Mouse (Mus musculus) embryonic facial prominence, embryonic 10.5 days (tissue): ENCODE results near the gene Eif4e2. TPM values are rescaled to one million over a fixed set of nuclear protein-coding genes. Genes with fewer than 3 reads are reported as not detected.

Source experiments
- DNase-seq: peaks from one replicate; pipeline ENCODE4 v3.0.0-alpha.2; 2017; ENCODE audit warnings: low spot score
- H3K27ac ChIP-seq: fragments of 300-500 bp; sonication (generic); replicated peaks from 2 replicates; pipeline ENCODE4 v1.5.1; 2016; ENCODE audit warnings: mild to moderate bottlenecking
- H3K27me3 ChIP-seq: fragments of 300-500 bp; sonication (generic); replicated peaks from 2 replicates; pipeline ENCODE4 v1.6.1; 2016; ENCODE audit warnings: low read depth, mild to moderate bottlenecking; ENCODE audit not compliant: poor library complexity, severe bottlenecking
- H3K36me3 ChIP-seq: fragments of 300-500 bp; sonication (generic); replicated peaks from 2 replicates; pipeline ENCODE4 v1.6.1; 2016; ENCODE audit warnings: mild to moderate bottlenecking, moderate library complexity
- H3K4me1 ChIP-seq: fragments of 300-500 bp; sonication (generic); 2 replicates; pipeline ENCODE4 v1.6.1; 2016
- H3K4me3 ChIP-seq: fragments of 300-500 bp; sonication (generic); 2 replicates; pipeline ENCODE4 v1.5.1; 2016; ENCODE audit warnings: mild to moderate bottlenecking, moderate library complexity
- H3K9me3 ChIP-seq: fragments of 300-500 bp; sonication (generic); 2 replicates; pipeline ENCODE4 v1.6.1; 2016; ENCODE audit warnings: mild to moderate bottlenecking
- WGBS: fragments of 180-500 bp; shearing (Covaris S2); methylation state at CpG from one replicate; pipeline ENCODE4 v1.1.7; 2016; 5-methylcytosine and 5-hydroxymethylcytosine counted together
- polyA plus RNA-seq: library from polyadenylated mRNA; unstranded; fragments of >200 nt; fragmentation: Nextera tagmentation; extraction: Ambion mirVana; gene quantifications from 2 replicates; pipeline ENCODE4 v1.2.1, GENCODE M21; 2016

The Eif4e2 gene
- polyA plus RNA-seq, 1 experiment from 2014 or later = 185 TPM

- Histone ChIP-seq H3K9me3 (no peaks in the 10 kb centered on the region), H3K27me3 (no peaks in the 10 kb centered on the region), H3K4me1 (peaks cover 7% of the 10 kb centered on the region), H3K4me3 (peak overlapping the region; percentile 13), H3K36me3 (no peaks in the 10 kb centered on the region), H3K27ac (no peak overlapping the region)
- DNase-seq = peak; percentile 89
- WGBS = 27% methylated on average over 22 of the region's 22 CpGs
These were observed 32.5 kb downstream of the Eif4e2 start for GRCm38 (mm10) chr1:87245929-87246815.

- H3K27me3 ChIP-seq = peaks cover 6% of the 10 kb centered on the region; the same call in 1 of the 2 replicates
- H3K36me3 ChIP-seq = no peaks in the 10 kb centered on the region
- no peaks in the 10 kb centered on the region for H3K9me3 ChIP-seq
- WGBS = 57% methylated on average over 5 of the region's 5 CpGs
- H3K4me1 ChIP-seq = no peaks in the 10 kb centered on the region
- no peak overlapping the region for H3K27ac ChIP-seq
- H3K4me3 ChIP-seq = no peak overlapping the region
- peak; percentile 24 for DNase-seq
These were observed 38.4 kb downstream of the Eif4e2 start for GRCm38 (mm10) chr1:87252040-87252609.

- WGBS = 70% methylated on average over 4 of the region's 4 CpGs
These were observed 41.5 kb downstream of the Eif4e2 start for GRCm38 (mm10) chr1:87255173-87255572.

GRCm38 (mm10) chr1:87257691-87258090 lies 44.0 kb downstream of the Eif4e2 start:
- Histone ChIP-seq H3K27ac (no peak overlapping the region), H3K36me3 (no peaks in the 10 kb centered on the region), H3K27me3 (peaks cover 61% of the 10 kb centered on the region), H3K4me3 (no peak overlapping the region), H3K4me1 (peaks cover 4% of the 10 kb centered on the region; the same call in 1 of the 2 replicates), H3K9me3 (no peaks in the 10 kb centered on the region)
- 16% methylated on average over 11 of the region's 11 CpGs for WGBS
- no peak for DNase-seq

More at GRCm38 (mm10) chr1:87255173-87255572, 41.5 kb downstream of the Eif4e2 start:
- no peaks in the 10 kb centered on the region for H3K9me3 ChIP-seq
- no peak overlapping the region for H3K27ac ChIP-seq
- DNase-seq = no peak
- no peaks in the 10 kb centered on the region for H3K36me3 ChIP-seq
- H3K27me3 ChIP-seq = peaks cover 37% of the 10 kb centered on the region
- H3K4me1 ChIP-seq = peaks cover 4% of the 10 kb centered on the region; the same call in 1 of the 2 replicates
- no peak overlapping the region for H3K4me3 ChIP-seq

GRCm38 (mm10) chr1:87258484-87258883 lies 44.8 kb downstream of the Eif4e2 start:
- no peaks in the 10 kb centered on the region for H3K36me3 ChIP-seq
- H3K27me3 ChIP-seq = peaks cover 68% of the 10 kb centered on the region
- no peak for DNase-seq
- WGBS = 19% methylated on average over 14 of the region's 14 CpGs
- H3K9me3 ChIP-seq = no peaks in the 10 kb centered on the region
- peaks cover 8% of the 10 kb centered on the region for H3K4me1 ChIP-seq
- H3K4me3 ChIP-seq = no peak overlapping the region
- no peak overlapping the region for H3K27ac ChIP-seq

GRCm38 (mm10) chr1:87259316-87259715 lies 45.6 kb downstream of the Eif4e2 start:
- 76% methylated on average over 2 of the region's 2 CpGs for WGBS
- DNase-seq = no peak
- H3K9me3 ChIP-seq = no peaks in the 10 kb centered on the region
- H3K4me3 ChIP-seq = no peak overlapping the region
- H3K27ac ChIP-seq = no peak overlapping the region
- no peaks in the 10 kb centered on the region for H3K36me3 ChIP-seq
- H3K27me3 ChIP-seq = peaks cover 77% of the 10 kb centered on the region
- H3K4me1 ChIP-seq = peaks cover 16% of the 10 kb centered on the region

GRCm38 (mm10) chr1:87263257-87263656 lies 49.5 kb downstream of the Eif4e2 start:
- Histone ChIP-seq H3K27ac (no peak overlapping the region), H3K9me3 (no peaks in the 10 kb centered on the region), H3K27me3 (peaks cover 98% of the 10 kb centered on the region), H3K4me3 (0 out of 2 replicates have a peak overlapping the region, but pooled peaks have one; percentile 68), H3K36me3 (no peaks in the 10 kb centered on the region), H3K4me1 (peaks cover 31% of the 10 kb centered on the region)
- DNase-seq = peak; percentile 26
- 1% methylated on average over 9 of the region's 9 CpGs for WGBS

GRCm38 (mm10) chr1:87263796-87264133 lies 50.1 kb downstream of the Eif4e2 start:
- no peaks in the 10 kb centered on the region for H3K36me3 ChIP-seq
- no peak overlapping the region for H3K27ac ChIP-seq
- H3K9me3 ChIP-seq = no peaks in the 10 kb centered on the region
- peaks cover 27% of the 10 kb centered on the region for H3K4me1 ChIP-seq
- WGBS = under 1% methylated on average over 12 of the region's 12 CpGs
- peaks cover 98% of the 10 kb centered on the region for H3K27me3 ChIP-seq
- no peak for DNase-seq
- H3K4me3 ChIP-seq = peak overlapping the region; percentile 68

- Histone ChIP-seq H3K9me3 (no peaks in the 10 kb centered on the region), H3K4me3 (peak within 1 kb of the TSS; percentile 68), H3K27me3 (peaks cover 98% of the 10 kb centered on the region), H3K36me3 (no peaks in the 10 kb centered on the region), H3K4me1 (peaks cover 28% of the 10 kb centered on the region), H3K27ac (peak within 1 kb of the TSS; percentile 65; the same call in 1 of the 2 replicates)
- DNase-seq = peak; percentile 77
- WGBS = under 1% methylated on average over 70 of the region's 70 CpGs
These were observed 50.7 kb downstream of the Eif4e2 start, which contains the start of gene Efhd1 for GRCm38 (mm10) chr1:87264134-87265006. Efhd1 (plus strand) TSS chr1:87264363.

- WGBS = 1% methylated on average over 13 of the region's 13 CpGs
- peak overlapping the region; percentile 68 for H3K4me3 ChIP-seq
- H3K4me1 ChIP-seq = peaks cover 36% of the 10 kb centered on the region
- peak; percentile 22 for DNase-seq
- H3K9me3 ChIP-seq = no peaks in the 10 kb centered on the region
- no peak overlapping the region for H3K27ac ChIP-seq
- no peaks in the 10 kb centered on the region for H3K36me3 ChIP-seq
- H3K27me3 ChIP-seq = peaks cover 98% of the 10 kb centered on the region
These were observed 51.5 kb downstream of the Eif4e2 start for GRCm38 (mm10) chr1:87265200-87265599.

- Histone ChIP-seq H3K4me1 (peaks cover 49% of the 10 kb centered on the region), H3K27ac (no peak overlapping the region), H3K27me3 (peaks cover 95% of the 10 kb centered on the region), H3K36me3 (no peaks in the 10 kb centered on the region), H3K4me3 (no peak overlapping the region), H3K9me3 (no peaks in the 10 kb centered on the region)
- WGBS = 23% methylated on average over 8 of the region's 8 CpGs
- DNase-seq = no peak
These were observed 52.8 kb downstream of the Eif4e2 start for GRCm38 (mm10) chr1:87266296-87267090.
